Mouse (Mus musculus) heart, embryonic 12.5 days (tissue): Measurements from ENCODE around the gene Cxcr4. TPM values are rescaled to one million over a fixed set of nuclear protein-coding genes. Genes with fewer than 3 reads are reported as not detected.
A peak's percentile ranks its signal among the peaks of the same experiment; 100 is the strongest.

ENCODE experiments used
- ATAC-seq: fragments of 200-750 bp; cut with Nextera tagmentation; 2 replicates; pipeline ENCODE4 v1.8.0; 2017; ENCODE audit warnings: moderate TSS enrichment, moderate library complexity; ENCODE audit not compliant: insufficient number of reproducible peaks, low FRiP score
- H3K27ac ChIP-seq: fragments of 300-500 bp; sonication (generic); 2 replicates; pipeline ENCODE4 v1.5.1; 2016; ENCODE audit warnings: mild to moderate bottlenecking, moderate library complexity; ENCODE audit not compliant: poor library complexity, severe bottlenecking
- H3K27me3 ChIP-seq: fragments of 300-500 bp; sonication (generic); replicated peaks from 2 replicates; pipeline ENCODE4 v1.6.1; 2016; ENCODE audit warnings: mild to moderate bottlenecking, moderate library complexity
- H3K36me3 ChIP-seq: fragments of 300-500 bp; sonication (generic); 2 replicates; pipeline ENCODE4 v1.6.1; 2016; ENCODE audit warnings: mild to moderate bottlenecking, moderate library complexity
- H3K4me1 ChIP-seq: fragments of 300-500 bp; sonication (generic); replicated peaks from 2 replicates; pipeline ENCODE4 v1.6.1; 2016; ENCODE audit warnings: mild to moderate bottlenecking
- H3K4me2 ChIP-seq: fragments of 300-500 bp; sonication (generic); 2 replicates; pipeline ENCODE4 v1.6.1; 2016; ENCODE audit warnings: mild to moderate bottlenecking, moderate library complexity
- H3K4me3 ChIP-seq: fragments of 300-500 bp; sonication (generic); 2 replicates; pipeline ENCODE4 v1.5.1; 2016; ENCODE audit warnings: mild to moderate bottlenecking
- H3K9ac ChIP-seq: fragments of 300-500 bp; sonication (generic); 2 replicates; pipeline ENCODE4 v1.6.1; 2016; ENCODE audit warnings: mild to moderate bottlenecking, moderate library complexity
- H3K9me3 ChIP-seq: fragments of 300-500 bp; sonication (generic); replicated peaks from 2 replicates; pipeline ENCODE4 v1.6.1; 2016; ENCODE audit warnings: mild to moderate bottlenecking, moderate library complexity
- WGBS: fragments of 180-500 bp; shearing (Covaris S2); methylation state at CpG from one replicate; pipeline ENCODE4 v1.1.7; 2016; 5-methylcytosine and 5-hydroxymethylcytosine counted together
- polyA plus RNA-seq: library from polyadenylated mRNA; unstranded; fragments of >200 nt; fragmentation: Nextera tagmentation; extraction: Ambion mirVana; gene quantifications from 2 replicates; pipeline ENCODE4 v1.2.1, GENCODE M21; 2016

Cxcr4 gene
- polyA plus RNA-seq, 1 experiment from 2014 or later = 0.95 TPM

- Histone ChIP-seq H3K36me3 (no peaks in the 10 kb centered on the region), H3K27me3 (no peaks in the 10 kb centered on the region), H3K4me3 (no peak overlapping the region), H3K4me2 (no peak overlapping the region), H3K27ac (no peak overlapping the region), H3K9me3 (no peaks in the 10 kb centered on the region), H3K9ac (no peak overlapping the region), H3K4me1 (peaks cover 6% of the 10 kb centered on the region; the same call in 1 of the 2 replicates)
- ATAC-seq = no peak
- WGBS = 78% methylated on average over 12 of the region's 12 CpGs
Observed at GRCm38 (mm10) chr1:128567224-128568197, 24.6 kb downstream of the Cxcr4 start.

GRCm38 (mm10) chr1:128563905-128564304 is 28.2 kb downstream of the Cxcr4 start:
- no peaks in the 10 kb centered on the region for H3K9me3 ChIP-seq
- H3K9ac ChIP-seq = no peak overlapping the region
- no peak overlapping the region for H3K4me3 ChIP-seq
- no peak overlapping the region for H3K27ac ChIP-seq
- 79% methylated on average over 3 of the region's 3 CpGs for WGBS
- H3K27me3 ChIP-seq = 0 out of 2 replicates have a peak, but pooled peaks cover 10% of the 10 kb centered on the region
- peaks cover 19% of the 10 kb centered on the region for H3K4me1 ChIP-seq
- no peak overlapping the region for H3K4me2 ChIP-seq
- no peak for ATAC-seq
- H3K36me3 ChIP-seq = no peaks in the 10 kb centered on the region

GRCm38 (mm10) chr1:128561325-128561874 is 30.7 kb downstream of the Cxcr4 start:
- H3K4me2 ChIP-seq = peak overlapping the region; percentile 36; the same call in 1 of the 2 replicates
- peaks cover 19% of the 10 kb centered on the region for H3K4me1 ChIP-seq

GRCm38 (mm10) chr1:128560452-128561324 is 31.4 kb downstream of the Cxcr4 start:
- peak overlapping the region; percentile 36 for H3K4me2 ChIP-seq
- 32% methylated on average over 14 of the region's 14 CpGs for WGBS

More at GRCm38 (mm10) chr1:128561325-128561874, 30.7 kb downstream of the Cxcr4 start:
- Histone ChIP-seq H3K36me3 (no peaks in the 10 kb centered on the region), H3K9me3 (no peaks in the 10 kb centered on the region), H3K9ac (no peak overlapping the region), H3K27ac (no peak overlapping the region), H3K4me3 (no peak overlapping the region), H3K27me3 (0 out of 2 replicates have a peak, but pooled peaks cover 11% of the 10 kb centered on the region)
- 68% methylated on average over 9 of the region's 9 CpGs for WGBS
- ATAC-seq = no peak

GRCm38 (mm10) chr1:128557953-128558352 is 34.1 kb downstream of the Cxcr4 start:
- ATAC-seq = no peak
- WGBS = 66% methylated on average over 4 of the region's 4 CpGs

More at GRCm38 (mm10) chr1:128560452-128561324, 31.4 kb downstream of the Cxcr4 start:
- Histone ChIP-seq H3K27me3 (0 out of 2 replicates have a peak, but pooled peaks cover 11% of the 10 kb centered on the region), H3K9me3 (no peaks in the 10 kb centered on the region), H3K4me3 (no peak overlapping the region), H3K27ac (no peak overlapping the region), H3K9ac (no peak overlapping the region), H3K4me1 (peaks cover 13% of the 10 kb centered on the region), H3K36me3 (no peaks in the 10 kb centered on the region)
- ATAC-seq = no peak

GRCm38 (mm10) chr1:128552545-128552944 is 39.5 kb downstream of the Cxcr4 start:
- H3K27me3 ChIP-seq = peaks cover 42% of the 10 kb centered on the region
- no peak for ATAC-seq
- H3K9me3 ChIP-seq = no peaks in the 10 kb centered on the region
- H3K9ac ChIP-seq = no peak overlapping the region
- no peak overlapping the region for H3K27ac ChIP-seq
- no peak overlapping the region for H3K4me2 ChIP-seq
- no peaks in the 10 kb centered on the region for H3K36me3 ChIP-seq
- H3K4me3 ChIP-seq = no peak overlapping the region
- peaks cover 24% of the 10 kb centered on the region for H3K4me1 ChIP-seq

More at GRCm38 (mm10) chr1:128557953-128558352, 34.1 kb downstream of the Cxcr4 start:
- Histone ChIP-seq H3K27me3 (peaks cover 27% of the 10 kb centered on the region), H3K4me2 (no peak overlapping the region), H3K4me3 (no peak overlapping the region), H3K9me3 (no peaks in the 10 kb centered on the region), H3K9ac (no peak overlapping the region), H3K4me1 (peaks cover 16% of the 10 kb centered on the region), H3K36me3 (no peaks in the 10 kb centered on the region), H3K27ac (no peak overlapping the region)

- H3K4me3 ChIP-seq = no peak overlapping the region
- ATAC-seq = peak; percentile 55; the same call in 1 of the 2 replicates
Observed at GRCm38 (mm10) chr1:128551743-128552397, 40.2 kb downstream of the Cxcr4 start.

GRCm38 (mm10) chr1:128549442-128549841 is 42.7 kb downstream of the Cxcr4 start:
- no peak overlapping the region for H3K4me2 ChIP-seq
- H3K9ac ChIP-seq = no peak overlapping the region
- 43% methylated on average over 5 of the region's 5 CpGs for WGBS
- peaks cover 52% of the 10 kb centered on the region for H3K27me3 ChIP-seq
- H3K36me3 ChIP-seq = no peaks in the 10 kb centered on the region
- peaks cover 24% of the 10 kb centered on the region for H3K4me1 ChIP-seq
- no peak overlapping the region for H3K27ac ChIP-seq
- ATAC-seq = no peak
- H3K9me3 ChIP-seq = no peaks in the 10 kb centered on the region
- H3K4me3 ChIP-seq = no peak overlapping the region

More at GRCm38 (mm10) chr1:128551743-128552397, 40.2 kb downstream of the Cxcr4 start:
- Histone ChIP-seq H3K9me3 (no peaks in the 10 kb centered on the region), H3K9ac (no peak overlapping the region), H3K36me3 (no peaks in the 10 kb centered on the region), H3K4me2 (0 out of 2 replicates have a peak overlapping the region, but pooled peaks have one; percentile 4), H3K27me3 (peaks cover 43% of the 10 kb centered on the region), H3K27ac (no peak overlapping the region; the same call in 1 of the 2 replicates), H3K4me1 (peaks cover 24% of the 10 kb centered on the region)
- 4% methylated on average over 8 of the region's 8 CpGs for WGBS

GRCm38 (mm10) chr1:128549007-128549406 is 43.1 kb downstream of the Cxcr4 start:
- Histone ChIP-seq H3K9me3 (no peaks in the 10 kb centered on the region), H3K27ac (no peak overlapping the region), H3K36me3 (no peaks in the 10 kb centered on the region), H3K4me2 (no peak overlapping the region), H3K27me3 (peaks cover 48% of the 10 kb centered on the region), H3K4me1 (peaks cover 24% of the 10 kb centered on the region), H3K4me3 (no peak overlapping the region), H3K9ac (no peak overlapping the region)
- 62% methylated on average over 3 of the region's 3 CpGs for WGBS
- ATAC-seq = no peak
